Mouse (Mus musculus) limb, embryonic 13.5 days (tissue): ENCODE data around the gene Cks1b. TPM values are rescaled to one million over a fixed set of nuclear protein-coding genes. Genes with fewer than 3 reads are reported as not detected.

ENCODE experiments used
- ATAC-seq: fragments of 200-750 bp; cut with Nextera tagmentation; 2 replicates; pipeline ENCODE4 v1.8.0; 2017; ENCODE audit warnings: low read depth, moderate number of reproducible peaks, moderate TSS enrichment; ENCODE audit not compliant: low FRiP score
- H3K27ac ChIP-seq: fragments of 300-500 bp; sonication (generic); 2 replicates; pipeline ENCODE4 v1.5.1; 2015; ENCODE audit warnings: inconsistent platforms, mild to moderate bottlenecking, moderate library complexity
- H3K27me3 ChIP-seq: fragments of 300-500 bp; sonication (generic); 2 replicates; pipeline ENCODE4 v1.6.1; 2015; ENCODE audit warnings: mild to moderate bottlenecking, inconsistent platforms
- H3K36me3 ChIP-seq: fragments of 300-500 bp; sonication (generic); 2 replicates; pipeline ENCODE4 v1.6.1; 2015; ENCODE audit warnings: inconsistent platforms, mild to moderate bottlenecking, moderate library complexity
- H3K4me1 ChIP-seq: fragments of 300-500 bp; sonication (generic); 2 replicates; pipeline ENCODE4 v1.6.1; 2015; ENCODE audit warnings: inconsistent platforms
- H3K4me2 ChIP-seq: fragments of 300-500 bp; sonication (generic); replicated peaks from 2 replicates; pipeline ENCODE4 v1.6.1; 2015; ENCODE audit warnings: inconsistent platforms, mild to moderate bottlenecking, moderate library complexity
- H3K4me3 ChIP-seq: fragments of 300-500 bp; sonication (generic); 2 replicates; pipeline ENCODE4 v1.5.1; 2015; ENCODE audit warnings: moderate library complexity, mild to moderate bottlenecking, inconsistent platforms
- H3K9ac ChIP-seq: fragments of 300-500 bp; sonication (generic); 2 replicates; pipeline ENCODE4 v1.6.1; 2015; ENCODE audit warnings: mild to moderate bottlenecking, inconsistent platforms
- H3K9me3 ChIP-seq: fragments of 300-500 bp; sonication (generic); 2 replicates; pipeline ENCODE4 v1.6.1; 2016; ENCODE audit warnings: inconsistent platforms
- WGBS: fragments of 180-500 bp; shearing (Covaris S2); methylation state at CpG from one replicate; pipeline ENCODE4 v1.1.7; 2015; 5-methylcytosine and 5-hydroxymethylcytosine counted together
- polyA plus RNA-seq: library from polyadenylated mRNA; unstranded; fragments of >200 nt; fragmentation: Nextera tagmentation; extraction: Ambion mirVana; gene quantifications from 2 replicates; pipeline ENCODE4 v1.2.1, GENCODE M21; 2015

The Cks1b gene
- polyA plus RNA-seq, 1 experiment from 2014 or later = 508 TPM

DNA sequence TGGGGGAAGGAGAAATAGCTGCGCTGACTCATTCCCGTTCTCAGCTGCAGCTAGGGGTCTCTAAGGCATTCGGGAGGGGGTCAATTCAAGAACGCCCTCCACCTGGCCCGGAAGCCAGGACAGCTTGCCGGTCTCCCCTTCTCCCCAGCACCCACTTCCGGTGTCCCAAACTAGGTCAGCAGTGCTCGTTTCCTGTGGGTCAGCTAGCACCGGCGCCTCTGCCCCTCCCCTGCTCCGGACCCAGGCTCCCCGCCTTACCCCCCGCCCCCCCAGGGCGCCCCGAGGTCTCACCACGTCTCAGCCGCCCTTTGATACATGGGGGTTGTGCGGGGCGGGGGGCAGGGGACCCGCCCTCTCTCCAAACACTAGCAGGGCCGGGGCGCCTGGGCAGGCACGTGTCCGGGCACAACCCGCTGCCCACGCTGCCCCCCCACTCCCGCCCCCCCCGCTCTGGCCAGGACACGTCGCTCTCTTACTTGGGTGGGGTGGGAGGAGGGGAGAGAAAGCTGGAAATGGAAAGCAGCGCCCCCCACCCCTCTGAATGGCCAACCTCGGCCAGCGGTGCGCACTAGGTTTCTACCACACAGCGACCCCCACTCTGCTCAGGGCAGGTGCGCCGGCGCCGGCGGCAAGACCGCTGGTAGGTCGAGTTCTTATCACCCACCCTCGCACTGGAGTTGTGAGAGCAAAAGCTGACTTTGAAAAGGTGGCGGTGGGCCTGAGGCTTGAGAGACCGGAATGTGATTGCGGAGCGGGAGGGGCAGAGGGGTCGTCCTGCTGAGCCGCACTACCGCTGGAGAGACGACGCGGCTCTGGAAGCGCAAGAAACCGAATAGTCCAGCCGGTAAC, 26.3 kb downstream of the Cks1b start:
- Histone ChIP-seq H3K4me1 (peaks cover 62% of the 10 kb centered on the region), H3K9me3 (no peaks in the 10 kb centered on the region), H3K4me3 (peak overlapping the region; percentile 59), H3K27me3 (peaks cover 24% of the 10 kb centered on the region), H3K4me2 (peak overlapping the region; percentile 98), H3K27ac (no peak overlapping the region), H3K36me3 (no peaks in the 10 kb centered on the region), H3K9ac (peak overlapping the region; percentile 65)
- ATAC-seq = no peak
- under 1% methylated on average over 44 of the region's 56 CpGs for WGBS

DNA sequence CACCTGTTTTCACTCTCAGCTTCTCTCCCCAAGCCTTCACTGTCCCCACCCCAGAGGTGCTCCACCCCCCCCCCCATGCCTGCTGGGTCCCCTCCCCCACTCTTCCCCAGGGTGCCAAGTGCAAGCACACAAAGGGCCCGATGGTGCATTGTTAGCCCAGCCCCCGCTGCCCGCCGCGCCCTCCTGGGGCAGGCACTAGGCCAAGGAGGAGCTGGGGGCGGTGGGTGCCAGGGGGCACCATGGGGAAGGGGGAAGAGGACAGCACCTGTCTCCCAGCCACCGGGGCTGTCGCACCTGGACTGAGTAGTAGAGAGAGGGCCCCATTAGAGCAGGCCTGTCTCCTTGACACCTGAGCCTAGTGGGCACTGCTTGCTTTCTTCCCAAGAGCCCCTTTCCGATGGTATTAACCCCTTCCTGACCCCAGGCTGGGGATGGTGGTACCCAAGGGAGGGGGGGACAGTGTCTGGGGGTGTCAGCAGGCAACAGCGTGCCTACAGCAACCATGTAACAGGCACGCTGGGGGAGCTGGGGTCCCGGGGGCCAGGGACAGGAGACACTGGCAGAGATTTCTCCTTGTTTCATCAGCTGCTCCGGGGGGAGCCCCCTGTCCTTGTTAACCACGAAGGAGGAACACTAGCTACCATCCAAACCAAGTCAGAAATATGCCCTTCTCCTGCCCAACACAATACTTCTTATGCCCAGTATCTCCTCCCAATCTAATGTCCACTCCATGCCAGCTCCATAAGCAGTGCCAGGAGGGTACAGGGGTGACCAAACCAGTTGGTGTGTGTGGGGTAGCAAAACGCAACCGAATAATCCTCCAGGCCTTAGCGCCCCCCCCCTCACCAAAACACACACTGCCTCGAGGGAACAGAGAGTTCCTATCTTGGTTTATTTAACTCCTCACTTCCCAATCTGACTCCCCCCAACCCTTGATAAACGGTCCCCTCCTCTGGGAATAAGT, 27.2 kb downstream of the Cks1b start:
- no peak for ATAC-seq
- no peak overlapping the region for H3K27ac ChIP-seq
- 18% methylated on average over 19 of the region's 19 CpGs for WGBS

DNA sequence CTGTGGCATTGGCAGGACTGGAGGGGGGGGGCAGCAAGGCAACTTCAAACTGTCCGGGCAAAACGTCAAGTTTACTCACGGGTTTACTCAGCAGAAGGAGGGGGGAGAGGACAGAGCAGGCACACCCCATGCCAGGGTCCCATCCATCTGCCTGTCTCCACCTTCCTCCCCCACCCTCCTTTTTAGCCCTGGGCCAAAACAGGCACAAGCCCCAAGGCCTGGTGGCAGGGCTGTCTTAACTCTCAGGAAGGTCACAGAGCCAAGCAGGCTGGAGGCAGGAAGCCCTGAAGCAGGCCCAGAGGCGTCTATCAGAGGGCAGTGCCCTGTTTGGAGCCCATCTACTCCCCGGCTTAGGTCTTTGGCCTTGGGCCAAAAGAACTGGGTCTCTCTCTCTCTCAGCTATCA, 28.1 kb downstream of the Cks1b start:
- Histone ChIP-seq H3K4me2 (no peak overlapping the region), H3K4me3 (no peak overlapping the region), H3K9ac (no peak overlapping the region), H3K9me3 (no peaks in the 10 kb centered on the region), H3K36me3 (no peaks in the 10 kb centered on the region), H3K27ac (no peak overlapping the region), H3K4me1 (peaks cover 57% of the 10 kb centered on the region), H3K27me3 (peaks cover 24% of the 10 kb centered on the region)
- WGBS = 48% methylated on average over 5 of the region's 5 CpGs
- no peak for ATAC-seq

More for the DNA sequence above, 27.2 kb downstream of the Cks1b start:
- Histone ChIP-seq H3K9me3 (no peaks in the 10 kb centered on the region), H3K4me1 (peaks cover 59% of the 10 kb centered on the region), H3K9ac (peak overlapping the region; percentile 65), H3K4me3 (peak overlapping the region; percentile 59), H3K36me3 (no peaks in the 10 kb centered on the region), H3K4me2 (peak overlapping the region; percentile 98), H3K27me3 (peaks cover 24% of the 10 kb centered on the region)

DNA sequence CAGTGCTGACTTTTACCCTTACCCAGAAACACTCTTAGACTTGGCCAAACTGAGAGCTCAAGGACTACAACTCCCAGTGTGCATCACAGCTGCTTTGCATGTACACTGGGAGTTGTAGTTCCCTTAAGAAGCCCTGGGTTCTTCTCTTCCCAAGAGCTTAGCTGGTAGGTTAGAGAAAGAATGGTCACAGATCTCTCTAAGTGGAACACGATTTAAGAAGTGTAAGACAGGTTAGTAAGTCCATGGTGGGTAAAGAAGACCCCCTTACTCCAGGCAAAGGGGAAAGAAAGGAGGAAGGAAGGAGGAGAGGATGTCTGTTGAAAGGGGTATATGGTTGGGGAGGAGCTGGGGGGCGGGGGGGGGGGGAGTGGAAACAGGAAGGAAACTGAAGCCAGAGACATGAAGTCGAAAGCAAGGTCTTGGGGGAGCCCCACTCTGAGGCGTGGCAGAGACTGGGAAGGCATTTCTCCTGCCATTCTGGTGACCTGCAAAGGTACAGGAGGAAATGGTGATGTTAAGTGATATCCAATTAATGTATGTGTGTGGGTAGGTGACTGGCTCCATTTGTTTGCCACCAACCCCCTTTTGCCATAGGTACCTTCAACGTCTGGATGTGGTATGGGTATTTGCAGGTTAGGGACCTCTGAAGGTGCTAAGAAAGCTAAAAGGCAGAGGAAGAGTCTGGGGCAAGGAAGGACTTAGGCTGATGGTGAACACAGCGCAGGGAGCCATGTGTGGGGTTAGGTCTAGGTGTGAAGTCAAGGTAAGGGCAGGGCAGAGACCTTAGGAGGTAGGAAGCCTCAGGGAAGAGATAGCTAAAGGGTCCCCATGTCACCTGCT, 29.1 kb downstream of the Cks1b start:
- no peak overlapping the region for H3K27ac ChIP-seq
- no peaks in the 10 kb centered on the region for H3K36me3 ChIP-seq
- H3K9ac ChIP-seq = no peak overlapping the region
- H3K4me2 ChIP-seq = no peak overlapping the region
- no peak overlapping the region for H3K4me3 ChIP-seq
- peaks cover 58% of the 10 kb centered on the region for H3K4me1 ChIP-seq
- no peak for ATAC-seq
- 56% methylated on average over 5 of the region's 6 CpGs for WGBS
- peaks cover 24% of the 10 kb centered on the region for H3K27me3 ChIP-seq
- H3K9me3 ChIP-seq = no peaks in the 10 kb centered on the region

DNA sequence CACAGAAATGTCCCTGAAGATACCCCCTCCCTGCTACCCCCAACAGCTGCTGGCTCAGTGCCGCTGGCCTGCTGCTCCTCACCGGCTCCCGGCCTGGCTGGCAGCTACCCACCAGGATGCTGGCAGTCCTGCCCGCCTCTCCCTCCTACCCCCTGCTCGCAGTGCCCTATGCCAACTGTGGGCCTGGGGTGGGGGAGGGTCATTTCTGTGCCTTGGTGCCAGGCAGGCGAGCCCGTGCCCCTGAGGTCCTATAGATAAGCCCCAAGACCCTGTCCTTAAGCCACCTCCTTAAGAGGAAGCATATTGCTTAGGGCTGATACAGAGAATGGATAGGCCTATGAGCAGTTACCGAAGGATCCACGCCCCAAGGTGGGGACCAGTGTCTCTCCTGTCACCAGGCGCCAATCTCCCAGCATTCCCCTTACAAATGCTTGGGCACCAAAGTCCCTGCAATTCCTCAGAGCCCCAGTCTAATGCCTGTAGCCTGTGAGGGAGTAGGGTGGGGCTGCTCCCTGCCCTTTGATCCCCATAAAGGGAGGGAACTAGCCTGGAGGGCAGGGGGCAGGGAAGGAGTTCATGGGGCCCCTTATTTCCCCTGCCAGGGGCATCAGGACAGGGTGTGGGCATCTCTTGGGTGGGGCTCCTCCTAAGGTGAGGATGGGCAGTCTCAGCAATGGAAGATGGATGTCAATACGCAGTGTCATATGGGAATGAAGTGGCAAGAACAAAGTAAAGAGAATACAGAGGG, 29.9 kb downstream of the Cks1b start:
- peaks cover 56% of the 10 kb centered on the region for H3K4me1 ChIP-seq
- ATAC-seq = no peak
- H3K9ac ChIP-seq = no peak overlapping the region
- peaks cover 24% of the 10 kb centered on the region for H3K27me3 ChIP-seq
- no peak overlapping the region for H3K27ac ChIP-seq
- no peak overlapping the region for H3K4me3 ChIP-seq
- no peaks in the 10 kb centered on the region for H3K36me3 ChIP-seq
- no peak overlapping the region for H3K4me2 ChIP-seq
- 74% methylated on average over 11 of the region's 11 CpGs for WGBS
- H3K9me3 ChIP-seq = no peaks in the 10 kb centered on the region

DNA sequence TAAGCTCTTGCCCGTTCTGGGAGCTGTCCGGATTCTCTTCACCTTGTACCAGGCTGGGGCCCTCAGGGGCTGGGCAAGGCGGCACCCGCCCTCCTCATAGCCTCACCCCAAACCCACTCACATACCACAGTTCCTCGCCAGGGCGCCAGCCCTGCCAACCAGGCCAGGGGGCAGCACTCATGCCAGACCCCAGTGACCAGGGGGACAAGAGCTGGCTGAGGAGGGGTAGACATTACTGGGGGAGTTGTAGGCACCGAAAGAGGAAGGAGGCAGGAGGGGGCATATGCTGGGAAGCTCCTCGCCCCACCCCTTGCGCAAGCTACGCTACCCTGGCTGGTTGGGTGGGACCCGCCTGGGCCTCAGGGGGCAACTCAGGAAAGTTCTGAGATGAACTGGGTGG, 30.6 kb downstream of the Cks1b start:
- H3K36me3 ChIP-seq = no peaks in the 10 kb centered on the region
- H3K4me2 ChIP-seq = 0 out of 2 replicates have a peak overlapping the region, but pooled peaks have one; percentile 3
- H3K4me3 ChIP-seq = no peak overlapping the region
- no peak for ATAC-seq
- H3K4me1 ChIP-seq = peaks cover 51% of the 10 kb centered on the region
- 81% methylated on average over 11 of the region's 11 CpGs for WGBS
- H3K27ac ChIP-seq = no peak overlapping the region
- peaks cover 21% of the 10 kb centered on the region for H3K27me3 ChIP-seq
- no peak overlapping the region for H3K9ac ChIP-seq
- H3K9me3 ChIP-seq = no peaks in the 10 kb centered on the region

DNA sequence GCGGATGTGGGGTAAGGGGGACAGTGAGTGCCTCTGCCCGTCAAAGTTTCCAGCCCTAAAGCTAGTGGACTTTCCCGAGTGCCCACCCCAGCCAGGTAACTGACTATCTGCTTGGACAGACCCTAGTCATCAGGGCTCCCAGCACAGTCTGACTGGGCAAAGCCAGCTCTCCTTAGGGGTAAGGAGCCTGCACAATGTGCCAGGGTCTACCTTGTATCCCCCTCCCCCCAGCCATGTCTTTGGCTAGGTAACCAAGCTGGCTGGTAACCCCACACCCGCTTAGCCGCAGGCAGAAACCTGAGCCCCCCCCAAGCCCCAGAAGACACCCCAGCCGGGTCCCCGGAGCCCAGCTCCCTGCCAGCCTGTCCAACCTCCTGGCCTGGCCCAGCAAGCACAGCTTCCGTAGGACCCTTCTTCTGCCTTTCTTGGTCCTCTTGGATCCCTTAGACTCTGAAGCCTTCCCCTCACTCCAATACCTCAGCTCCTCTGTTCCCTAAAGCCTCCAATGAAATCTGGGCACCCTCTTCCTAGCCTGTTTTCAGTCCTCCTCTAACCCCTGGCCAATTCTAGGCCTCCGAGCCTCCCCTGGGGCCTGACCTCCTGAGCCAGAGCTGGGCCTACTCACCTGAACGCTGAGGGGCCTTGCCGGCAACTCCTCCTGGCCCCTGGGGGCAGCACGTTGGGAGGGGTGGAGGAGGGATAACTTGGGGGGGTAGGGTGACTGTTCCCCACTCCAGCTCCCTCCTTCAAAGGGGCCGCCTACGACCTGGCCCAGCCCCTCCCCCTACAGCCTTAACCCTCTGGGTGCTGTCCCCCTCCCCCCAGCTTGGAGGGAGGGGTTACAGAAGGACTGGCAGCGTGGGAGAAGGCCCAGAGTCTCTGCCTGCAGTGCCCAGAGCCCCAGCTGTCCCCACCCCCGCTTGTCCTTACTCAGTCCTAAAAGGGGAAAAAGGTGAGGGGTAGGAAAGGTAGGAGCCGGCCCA, 31.5 kb downstream of the Cks1b start:
- 47% methylated on average over 17 of the region's 17 CpGs for WGBS
- Histone ChIP-seq H3K4me3 (no peak overlapping the region), H3K9ac (no peak overlapping the region), H3K36me3 (no peaks in the 10 kb centered on the region), H3K27me3 (peaks cover 12% of the 10 kb centered on the region), H3K4me2 (no peak overlapping the region), H3K27ac (no peak overlapping the region), H3K4me1 (peaks cover 42% of the 10 kb centered on the region), H3K9me3 (no peaks in the 10 kb centered on the region)
- no peak for ATAC-seq

DNA sequence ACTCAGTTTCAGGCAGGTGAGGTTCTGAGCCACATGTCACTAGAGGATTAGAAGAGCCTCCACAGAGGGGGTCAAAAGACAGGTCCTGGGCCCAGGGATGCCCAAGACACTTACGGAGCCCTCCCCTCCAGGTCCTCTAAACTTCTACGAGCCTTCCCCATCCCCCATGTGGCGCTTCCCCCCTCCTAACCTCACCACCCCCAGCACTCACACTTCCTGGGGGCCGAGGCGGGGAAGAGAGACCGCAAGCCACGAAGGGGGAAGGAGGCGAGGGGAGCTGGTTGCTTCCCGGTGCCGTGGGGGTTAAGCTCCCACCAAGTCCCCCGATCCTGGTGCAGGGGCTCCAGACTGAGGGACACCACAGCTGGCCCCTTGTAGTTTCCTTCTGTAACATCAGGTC, 32.7 kb downstream of the Cks1b start:
- no peak overlapping the region for H3K27ac ChIP-seq
- H3K9ac ChIP-seq = no peak overlapping the region
- no peak overlapping the region for H3K4me2 ChIP-seq
- 43% methylated on average over 11 of the region's 11 CpGs for WGBS
- H3K36me3 ChIP-seq = no peaks in the 10 kb centered on the region
- H3K4me3 ChIP-seq = no peak overlapping the region
- no peaks in the 10 kb centered on the region for H3K27me3 ChIP-seq
- no peaks in the 10 kb centered on the region for H3K9me3 ChIP-seq
- H3K4me1 ChIP-seq = peaks cover 30% of the 10 kb centered on the region
- no peak for ATAC-seq

DNA sequence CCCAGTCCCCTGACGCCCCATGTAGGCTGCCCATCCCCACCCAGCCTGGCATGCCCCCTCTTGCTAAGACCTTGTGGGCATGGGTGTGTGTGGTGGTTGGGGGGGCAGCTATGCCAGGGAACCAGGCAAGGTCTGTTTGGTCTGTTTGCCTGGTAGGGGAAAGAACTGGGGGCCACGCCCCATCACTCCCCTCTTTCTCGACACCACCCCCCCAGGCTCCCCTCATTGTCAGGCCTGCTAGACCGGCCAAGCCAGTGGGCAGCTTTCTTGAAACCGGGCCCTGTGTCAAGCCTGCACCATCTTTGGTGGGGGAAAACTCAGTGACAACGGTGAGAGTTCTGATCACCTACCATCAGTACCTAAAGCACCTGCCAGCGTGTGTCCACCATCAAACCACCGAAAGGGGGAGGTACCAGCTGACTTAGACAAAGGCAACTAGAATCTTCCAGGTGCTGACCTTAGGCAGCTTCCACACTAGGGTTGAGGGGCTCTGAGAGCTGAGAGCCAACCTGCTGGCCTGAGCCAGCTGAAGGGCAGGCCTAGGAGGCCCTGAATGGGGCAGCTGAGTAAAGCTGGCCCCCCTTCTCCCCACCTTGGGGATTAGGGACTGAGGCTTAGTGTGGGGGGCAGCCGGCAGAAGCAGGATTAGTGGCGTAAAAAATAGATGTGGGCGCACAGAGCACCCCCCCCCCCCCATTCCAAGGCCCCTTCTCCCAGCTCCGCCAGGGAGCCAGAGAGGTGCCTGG, 33.7 kb downstream of the Cks1b start:
- no peak overlapping the region for H3K4me2 ChIP-seq
- 63% methylated on average over 12 of the region's 12 CpGs for WGBS
- ATAC-seq = no peak
- H3K27ac ChIP-seq = no peak overlapping the region
- no peak overlapping the region for H3K4me3 ChIP-seq
- H3K9me3 ChIP-seq = no peaks in the 10 kb centered on the region
- peaks cover 30% of the 10 kb centered on the region for H3K4me1 ChIP-seq
- no peaks in the 10 kb centered on the region for H3K36me3 ChIP-seq
- H3K9ac ChIP-seq = no peak overlapping the region
- no peaks in the 10 kb centered on the region for H3K27me3 ChIP-seq
